Mouse (Mus musculus) hindbrain, embryonic 10.5 days (tissue): ENCODE results near the gene Eef1g. TPM values are rescaled to one million over a fixed set of nuclear protein-coding genes. Genes with fewer than 3 reads are reported as not detected.

Source experiments
- DNase-seq: peaks from one replicate; pipeline ENCODE4 v3.0.0-alpha.2; 2017; ENCODE audit warnings: low spot score
- H3K27ac ChIP-seq: fragments of 300-500 bp; sonication (generic); 2 replicates; pipeline ENCODE4 v1.5.1; 2016; ENCODE audit warnings: mild to moderate bottlenecking, moderate library complexity
- H3K27me3 ChIP-seq: fragments of 300-500 bp; sonication (generic); 2 replicates; pipeline ENCODE4 v1.6.1; 2016; ENCODE audit warnings: mild to moderate bottlenecking; ENCODE audit not compliant: poor library complexity, insufficient read depth, severe bottlenecking
- H3K36me3 ChIP-seq: fragments of 300-500 bp; sonication (generic); 2 replicates; pipeline ENCODE4 v1.6.1; 2016; ENCODE audit warnings: mild to moderate bottlenecking, moderate library complexity
- H3K4me1 ChIP-seq: fragments of 300-500 bp; sonication (generic); replicated peaks from 2 replicates; pipeline ENCODE4 v1.6.1; 2016; ENCODE audit warnings: mild to moderate bottlenecking
- H3K4me3 ChIP-seq: fragments of 300-500 bp; sonication (generic); 2 replicates; pipeline ENCODE4 v1.5.1; 2016; ENCODE audit warnings: mild to moderate bottlenecking, moderate library complexity
- H3K9me3 ChIP-seq: fragments of 300-500 bp; sonication (generic); 2 replicates; pipeline ENCODE4 v1.6.1; 2016; ENCODE audit warnings: mild to moderate bottlenecking, moderate library complexity
- WGBS: fragments of 180-500 bp; shearing (Covaris S2); methylation state at CpG from one replicate; pipeline ENCODE4 v1.1.7; 2016; 5-methylcytosine and 5-hydroxymethylcytosine counted together
- polyA plus RNA-seq: library from polyadenylated mRNA; unstranded; fragments of >200 nt; fragmentation: Nextera tagmentation; extraction: Ambion mirVana; gene quantifications from 2 replicates; pipeline ENCODE4 v1.2.1, GENCODE M21; 2016

Eef1g gene
- polyA plus RNA-seq, 1 experiment from 2014 or later = 402 TPM

DNA sequence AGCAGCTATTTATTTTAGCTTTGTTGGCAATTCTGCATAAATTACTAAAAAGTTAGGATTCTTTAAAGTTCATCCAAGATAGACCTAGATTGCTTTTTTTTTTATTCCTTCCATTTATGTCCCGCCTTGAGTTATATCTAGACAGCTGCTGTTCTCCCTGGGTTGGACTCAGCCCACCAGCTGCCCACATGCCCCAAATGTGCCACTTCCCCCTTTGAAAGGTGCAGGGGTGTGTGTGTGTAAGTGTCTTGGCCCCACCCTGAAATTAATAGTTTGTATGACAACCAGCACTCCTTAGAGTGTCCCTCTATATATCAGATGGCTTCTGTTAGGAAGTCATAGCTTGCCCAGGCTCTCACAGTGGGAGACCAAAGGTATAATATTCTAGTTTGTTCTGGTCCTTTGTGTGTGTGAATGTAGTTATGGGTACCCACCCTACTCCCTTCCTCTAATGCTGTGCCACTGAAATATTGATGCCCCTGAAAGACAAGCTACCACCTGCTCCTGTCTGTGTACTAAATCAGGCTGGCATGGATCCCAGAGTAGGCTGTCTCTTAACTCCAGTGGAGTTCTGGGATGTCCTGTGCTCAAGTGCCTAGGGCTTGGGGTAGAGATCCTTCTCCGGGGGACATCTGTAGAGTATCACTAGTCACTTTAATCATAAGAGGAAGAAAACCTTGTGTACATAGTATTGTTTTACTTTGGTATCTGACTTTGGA, 14.8 kb downstream of the Eef1g start:
- Histone ChIP-seq H3K27me3 (peaks cover 8% of the 10 kb centered on the region; the same call in 1 of the 2 replicates), H3K4me1 (peaks cover 40% of the 10 kb centered on the region), H3K4me3 (no peak overlapping the region), H3K36me3 (peaks cover 56% of the 10 kb centered on the region), H3K27ac (no peak overlapping the region), H3K9me3 (no peaks in the 10 kb centered on the region)
- no peak for DNase-seq
- WGBS = 87% methylated on average over 2 of the region's 2 CpGs

- H3K27ac ChIP-seq = no peak overlapping the region
- WGBS = 61% methylated on average over 5 of the region's 5 CpGs
- H3K4me3 ChIP-seq = no peak overlapping the region
- peaks cover 40% of the 10 kb centered on the region for H3K4me1 ChIP-seq
- H3K36me3 ChIP-seq = peaks cover 47% of the 10 kb centered on the region
- H3K9me3 ChIP-seq = no peaks in the 10 kb centered on the region
- DNase-seq = no peak
- peaks cover 14% of the 10 kb centered on the region for H3K27me3 ChIP-seq
These were observed 15.7 kb downstream of the Eef1g start for GRCm38 (mm10) chr19:8982303-8983149.

DNA sequence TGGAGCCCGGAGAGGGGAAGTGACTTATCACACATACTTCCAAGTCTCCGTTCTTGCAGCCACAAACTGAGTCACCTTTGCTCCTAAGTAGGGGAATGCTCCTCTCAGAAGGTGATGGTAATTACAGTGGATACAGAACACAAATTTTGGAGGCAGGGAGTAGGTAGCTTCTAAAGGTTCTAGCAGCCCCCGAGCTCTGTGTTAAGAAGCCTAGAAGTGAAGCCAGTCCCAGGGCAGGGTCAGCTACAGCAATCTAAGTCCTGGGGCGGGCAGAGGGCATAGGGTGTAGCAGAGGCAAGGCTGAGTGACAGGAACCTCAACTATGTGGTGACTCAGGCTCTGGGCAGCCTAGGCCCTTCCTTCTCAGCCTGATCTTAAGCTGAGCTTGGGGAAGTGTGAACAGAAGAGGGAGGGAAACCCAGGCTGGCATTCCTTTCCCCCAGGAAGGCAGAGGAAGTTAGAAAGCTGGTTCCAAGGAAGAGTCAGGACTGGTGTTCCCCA, 16.4 kb downstream of the Eef1g start:
- 53% methylated on average over 4 of the region's 4 CpGs for WGBS
- H3K36me3 ChIP-seq = peaks cover 40% of the 10 kb centered on the region
- peak overlapping the region; percentile 4; the same call in 1 of the 2 replicates for H3K4me3 ChIP-seq
- DNase-seq = no peak
- H3K27ac ChIP-seq = peak overlapping the region; percentile 62
- H3K9me3 ChIP-seq = no peaks in the 10 kb centered on the region
- peaks cover 44% of the 10 kb centered on the region for H3K4me1 ChIP-seq
- H3K27me3 ChIP-seq = peaks cover 21% of the 10 kb centered on the region

GRCm38 (mm10) chr19:8984255-8984868, 17.5 kb downstream of the Eef1g start:
- peaks cover 32% of the 10 kb centered on the region for H3K27me3 ChIP-seq
- H3K9me3 ChIP-seq = no peaks in the 10 kb centered on the region
- peaks cover 29% of the 10 kb centered on the region for H3K36me3 ChIP-seq
- DNase-seq = peak; percentile 73
- peak overlapping the region; percentile 16; the same call in 1 of the 2 replicates for H3K4me3 ChIP-seq
- peaks cover 56% of the 10 kb centered on the region for H3K4me1 ChIP-seq
- WGBS = 14% methylated on average over 7 of the region's 7 CpGs
- peak overlapping the region; percentile 62 for H3K27ac ChIP-seq

DNA sequence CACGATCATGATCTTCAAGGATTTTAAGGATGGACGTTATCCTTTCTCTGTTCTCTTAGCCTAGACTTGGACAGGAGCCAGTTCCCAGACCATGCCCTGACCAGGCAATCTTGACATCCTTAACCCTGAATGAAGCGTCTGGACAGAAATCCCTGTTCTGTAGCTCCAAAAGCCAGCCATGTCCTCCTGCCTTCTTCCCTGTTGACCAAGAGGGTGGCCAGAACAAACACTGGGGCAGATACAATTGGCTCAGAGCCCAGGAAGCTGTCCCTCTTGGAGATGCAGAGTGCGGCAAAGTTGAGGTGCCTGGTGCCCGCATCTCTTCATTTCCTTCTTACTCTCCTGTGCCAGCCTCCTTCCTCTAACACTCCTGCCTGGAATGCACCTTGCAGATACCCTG, 19.1 kb downstream of the Eef1g start:
- H3K27me3 ChIP-seq = peaks cover 48% of the 10 kb centered on the region
- DNase-seq = no peak
- H3K27ac ChIP-seq = no peak overlapping the region
- no peaks in the 10 kb centered on the region for H3K9me3 ChIP-seq
- no peak overlapping the region for H3K4me3 ChIP-seq
- peaks cover 66% of the 10 kb centered on the region for H3K4me1 ChIP-seq
- 84% methylated on average over 5 of the region's 5 CpGs for WGBS
- peaks cover 13% of the 10 kb centered on the region for H3K36me3 ChIP-seq

DNA sequence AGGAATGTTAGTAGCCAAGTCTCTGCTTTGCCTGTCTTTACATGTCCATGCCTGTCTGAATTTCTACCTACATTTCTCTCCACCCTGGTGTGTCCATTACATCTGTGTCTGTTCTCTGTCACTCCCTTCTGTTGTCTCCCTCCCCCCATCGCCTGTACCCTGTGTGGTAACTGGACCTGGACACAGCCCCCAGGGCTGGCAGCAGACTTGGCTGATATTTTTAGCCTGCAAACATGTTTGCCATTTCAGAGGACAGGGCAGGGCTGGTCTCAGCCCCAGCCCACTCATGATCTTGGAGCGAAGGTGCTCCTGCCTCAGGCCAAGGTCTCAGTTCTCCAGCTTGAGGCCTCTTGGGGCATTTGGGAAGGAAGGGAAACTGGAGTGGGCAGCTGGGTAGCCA, 21.0 kb downstream of the Eef1g start:
- peak overlapping the region; percentile 18; the same call in 1 of the 2 replicates for H3K4me3 ChIP-seq
- H3K36me3 ChIP-seq = no peaks in the 10 kb centered on the region
- 0 out of 2 replicates have a peak overlapping the region, but pooled peaks have one; percentile 8 for H3K27ac ChIP-seq
- no peaks in the 10 kb centered on the region for H3K9me3 ChIP-seq
- no peak for DNase-seq
- 47% methylated on average over 2 of the region's 2 CpGs for WGBS
- peaks cover 68% of the 10 kb centered on the region for H3K4me1 ChIP-seq
- peaks cover 60% of the 10 kb centered on the region for H3K27me3 ChIP-seq

GRCm38 (mm10) chr19:8988346-8989065, 21.7 kb downstream of the Eef1g start:
- Histone ChIP-seq H3K9me3 (no peaks in the 10 kb centered on the region), H3K27ac (peak overlapping the region; percentile 86; the same call in 1 of the 2 replicates), H3K36me3 (no peaks in the 10 kb centered on the region), H3K27me3 (peaks cover 60% of the 10 kb centered on the region), H3K4me1 (peaks cover 68% of the 10 kb centered on the region), H3K4me3 (peak overlapping the region; percentile 70)
- DNase-seq = no peak
- 8% methylated on average over 15 of the region's 15 CpGs for WGBS

DNA sequence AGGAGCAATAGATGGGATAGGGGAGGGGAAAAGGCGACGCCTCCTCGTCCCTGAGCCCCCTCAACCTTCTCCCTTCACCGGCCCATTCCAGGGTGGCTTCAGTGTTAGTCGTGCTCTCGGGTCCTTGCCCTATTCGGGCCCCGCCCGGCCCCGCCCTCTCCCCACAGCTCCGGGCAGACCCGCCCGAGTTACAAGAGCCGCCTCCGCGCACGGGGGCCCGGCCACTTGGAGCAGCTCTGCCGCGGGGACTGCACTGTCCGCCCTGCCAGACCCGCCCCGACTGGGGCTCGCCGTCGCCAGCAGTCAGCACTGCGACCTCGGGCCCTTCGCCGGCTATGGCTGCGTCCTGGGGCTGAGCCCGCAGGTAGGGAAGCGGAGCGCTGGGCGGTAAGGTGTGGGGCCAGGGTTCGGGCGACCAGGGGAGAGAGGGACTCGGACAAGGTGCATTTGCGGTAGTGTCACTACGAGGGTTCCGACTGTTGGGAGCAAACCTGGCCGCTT, 22.3 kb downstream of the Eef1g start, which contains the start of gene Ahnak:
Ahnak (plus strand) TSS at position 219 of the 501 bp plus-strand sequence.
- peak within 1 kb of the TSS; percentile 86 for H3K27ac ChIP-seq
- peak; percentile 71 for DNase-seq
- peaks cover 60% of the 10 kb centered on the region for H3K27me3 ChIP-seq
- H3K4me1 ChIP-seq = peaks cover 62% of the 10 kb centered on the region
- H3K36me3 ChIP-seq = no peaks in the 10 kb centered on the region
- WGBS = under 1% methylated on average over 41 of the region's 42 CpGs
- H3K4me3 ChIP-seq = peak within 1 kb of the TSS; percentile 70
- H3K9me3 ChIP-seq = no peaks in the 10 kb centered on the region

DNA sequence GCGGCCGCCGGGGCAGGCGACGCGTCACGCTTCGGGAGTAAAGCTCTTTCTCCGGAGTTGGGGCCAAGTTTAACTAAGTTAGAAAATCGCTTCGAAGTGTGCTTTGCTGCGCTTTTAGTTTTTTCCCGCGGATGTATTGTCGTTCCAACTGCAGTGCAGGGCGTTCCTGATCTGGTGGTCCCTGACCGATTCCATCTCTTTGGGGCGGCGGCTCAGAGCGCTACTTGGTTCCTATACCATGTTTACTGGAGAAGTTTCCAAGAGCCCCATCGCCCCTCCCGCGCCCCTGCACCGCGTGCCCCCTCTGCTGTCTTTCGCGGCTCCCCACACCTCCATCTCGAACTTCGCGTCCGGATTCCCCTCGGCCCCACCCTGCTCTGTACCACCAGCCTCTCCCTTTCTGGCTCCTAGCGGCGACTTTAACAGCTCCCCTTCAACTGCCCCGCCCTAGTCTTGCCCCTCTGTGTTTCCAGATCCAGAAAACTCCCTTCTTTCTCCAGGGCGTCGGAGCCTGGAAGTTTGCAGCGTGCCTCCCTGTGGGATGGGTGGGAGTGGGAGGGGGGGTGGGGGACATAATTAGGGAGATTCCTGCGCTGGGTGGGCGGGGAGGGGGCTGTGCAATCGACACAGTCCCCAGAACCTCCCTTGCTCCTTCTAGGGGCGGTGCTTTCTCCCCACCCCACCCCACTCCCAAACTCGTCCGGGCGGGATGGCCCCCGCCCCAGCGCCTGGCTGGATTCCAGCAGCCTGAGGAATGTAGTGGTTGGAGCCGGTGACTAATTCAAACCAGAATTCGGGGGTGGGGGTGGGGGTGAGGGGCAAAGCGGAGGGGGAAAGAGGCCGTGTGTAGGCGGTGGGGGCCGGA, 23.0 kb downstream of the Eef1g start:
- DNase-seq = peak; percentile 81
- no peaks in the 10 kb centered on the region for H3K9me3 ChIP-seq
- H3K4me3 ChIP-seq = peak overlapping the region; percentile 70
- H3K36me3 ChIP-seq = no peaks in the 10 kb centered on the region
- WGBS = under 1% methylated on average over 53 of the region's 53 CpGs
- peaks cover 60% of the 10 kb centered on the region for H3K27me3 ChIP-seq
- peaks cover 55% of the 10 kb centered on the region for H3K4me1 ChIP-seq
- H3K27ac ChIP-seq = peak overlapping the region; percentile 86

GRCm38 (mm10) chr19:8990432-8991102, 23.7 kb downstream of the Eef1g start:
- DNase-seq = no peak
- Histone ChIP-seq H3K9me3 (no peaks in the 10 kb centered on the region), H3K27me3 (peaks cover 60% of the 10 kb centered on the region), H3K27ac (peak overlapping the region; percentile 86), H3K4me3 (peak overlapping the region; percentile 70), H3K4me1 (peaks cover 49% of the 10 kb centered on the region), H3K36me3 (no peaks in the 10 kb centered on the region)
- WGBS = 17% methylated on average over 15 of the region's 15 CpGs
